Comparison of ENCODE assay signal across 8 mouse cellular contexts in genomic region chr12:111040531-111040860, GRCm38 (mm10). TPM values are rescaled to one million over a fixed set of nuclear protein-coding genes. Genes with fewer than 3 reads are reported as not detected.
DNase-seq lines count a peak whose midpoint lies in the region; ATAC-seq lines count a peak whose summit lies in the region.

No protein-coding gene starts in this region.

- H3K9ac ChIP-seq in heart, embryonic 11.5 days (ENCODE audit: low read depth, low read length), result peak overlapping the region; percentile 97
- peak overlapping the region; percentile 88 for H3K9ac ChIP-seq in forebrain, embryonic 13.5 days
- H3K9ac ChIP-seq in liver, embryonic 15.5 days, result peak overlapping the region; percentile 99

- H3K4me1 ChIP-seq in heart, embryonic 11.5 days (ENCODE audit: control insufficient read depth, insufficient read depth, low read length), result peaks cover 20% of the 10 kb centered on the region
- peaks cover 25% of the 10 kb centered on the region for H3K4me1 ChIP-seq in forebrain, embryonic 13.5 days
- peaks cover 60% of the 10 kb centered on the region for H3K4me1 ChIP-seq in liver, embryonic 15.5 days (replicated peaks)

- no peak for DNase-seq in heart, postnatal 25 days (ENCODE audit: low spot score)
- DNase-seq in A20 (ENCODE audit: low read depth, low spot score), result peak; percentile 59
- DNase-seq in B cell, adult 2 months, result no peak
- no peak for DNase-seq in adrenal gland, adult 2 months
- no peak for DNase-seq in embryo, embryonic 11 days

- intact Hi-C loops in heart, postnatal 25 days (cut with DNase I), result no loop called here

- 6% methylated on average over 3 of the region's 3 CpGs for WGBS in heart, embryonic 11.5 days (ENCODE audit: insufficient replicate concordance)
- 4% methylated on average over 3 of the region's 3 CpGs for WGBS in forebrain, embryonic 13.5 days
- 2% methylated on average over 3 of the region's 3 CpGs for WGBS in liver, embryonic 15.5 days (ENCODE audit: insufficient replicate concordance)

- no peaks in the 10 kb centered on the region for H3K27me3 ChIP-seq in heart, embryonic 11.5 days (ENCODE audit: control insufficient read depth, insufficient read depth, low read length)
- no peaks in the 10 kb centered on the region for H3K27me3 ChIP-seq in forebrain, embryonic 13.5 days
- H3K27me3 ChIP-seq in liver, embryonic 15.5 days, result no peaks in the 10 kb centered on the region

- ATAC-seq in heart, embryonic 11.5 days (replicated peaks; ENCODE audit: insufficient number of reproducible peaks, low FRiP score, low TSS enrichment), result no peak
- no peak for ATAC-seq in forebrain, embryonic 13.5 days
- no peak for ATAC-seq in liver, embryonic 15.5 days (ENCODE audit: insufficient read depth)

- peak overlapping the region; percentile 94 for H3K4me2 ChIP-seq in heart, embryonic 11.5 days
- H3K4me2 ChIP-seq in forebrain, embryonic 13.5 days, result peak overlapping the region; percentile 96
- H3K4me2 ChIP-seq in liver, embryonic 15.5 days, result peak overlapping the region; percentile 98

- H3K9me3 ChIP-seq in heart, embryonic 11.5 days (replicated peaks; ENCODE audit: control insufficient read depth, low read length), result no peaks in the 10 kb centered on the region
- no peaks in the 10 kb centered on the region for H3K9me3 ChIP-seq in forebrain, embryonic 13.5 days (replicated peaks)
- no peaks in the 10 kb centered on the region for H3K9me3 ChIP-seq in liver, embryonic 15.5 days (replicated peaks)

- peak overlapping the region; percentile 2; the same call in 1 of the 2 replicates for H3K27ac ChIP-seq in heart, embryonic 11.5 days (ENCODE audit: low read depth, low read length)
- peak overlapping the region; percentile 100; the same call in 1 of the 2 replicates for H3K27ac ChIP-seq in forebrain, embryonic 13.5 days
- peak overlapping the region; percentile 97; the same call in 1 of the 2 replicates for H3K27ac ChIP-seq in liver, embryonic 15.5 days (replicated peaks)

- peak overlapping the region; percentile 98 for H3K4me3 ChIP-seq in heart, embryonic 11.5 days (ENCODE audit: low read depth, low read length)
- H3K4me3 ChIP-seq in forebrain, embryonic 13.5 days, result peak overlapping the region; percentile 75
- peak overlapping the region; percentile 98 for H3K4me3 ChIP-seq in liver, embryonic 15.5 days (replicated peaks)

- H3K36me3 ChIP-seq in heart, embryonic 11.5 days (ENCODE audit: control insufficient read depth, insufficient read depth, low read length), result peaks cover 3% of the 10 kb centered on the region; the same call in 1 of the 2 replicates
- H3K36me3 ChIP-seq in forebrain, embryonic 13.5 days (ENCODE audit: poor library complexity, severe bottlenecking), result peaks cover 7% of the 10 kb centered on the region
- peaks cover 15% of the 10 kb centered on the region for H3K36me3 ChIP-seq in liver, embryonic 15.5 days (replicated peaks)

RNA-seq across cellular contexts. Expression of gene Rcor1, which starts 1.3 kb away (rescaled TPM):
- 11.9 TPM in 2 replicates for polyA plus RNA-seq in heart, embryonic 11.5 days (2014; fragmentation: Nextera tagmentation; extraction: Ambion mirVana)
- total RNA-seq in heart, postnatal 25 days (2021), result 10 to 100 TPM; 14.8 to 17.4 TPM
- polyA plus RNA-seq in forebrain, embryonic 13.5 days (2015; fragmentation: Nextera tagmentation; extraction: Ambion mirVana), result 8.0 and 8.4 TPM in 2 replicates
- polyA plus RNA-seq in liver, embryonic 15.5 days (2015; fragmentation: Nextera tagmentation; extraction: Ambion mirVana), result 4.6 and 5.1 TPM in 2 replicates
- 10 to 100 TPM; 35.7 to 63.8 TPM for total RNA-seq in adrenal gland, adult 2 months (2021)
- 5.3 and 8.0 TPM in 2 replicates for polyA plus RNA-seq in adrenal gland, adult 2 months (2012; rRNA removed)

Comparison
In these comparisons a context has a peak if more than half of its experiments do, and no peak if none do; other contexts are left out.
1. H3K27ac ChIP-seq: peak in every context shown above with its lines; median percentile 100 in forebrain, embryonic 13.5 days; 97 in liver, embryonic 15.5 days; 2 in heart, embryonic 11.5 days.